In the genomic region with DNA sequence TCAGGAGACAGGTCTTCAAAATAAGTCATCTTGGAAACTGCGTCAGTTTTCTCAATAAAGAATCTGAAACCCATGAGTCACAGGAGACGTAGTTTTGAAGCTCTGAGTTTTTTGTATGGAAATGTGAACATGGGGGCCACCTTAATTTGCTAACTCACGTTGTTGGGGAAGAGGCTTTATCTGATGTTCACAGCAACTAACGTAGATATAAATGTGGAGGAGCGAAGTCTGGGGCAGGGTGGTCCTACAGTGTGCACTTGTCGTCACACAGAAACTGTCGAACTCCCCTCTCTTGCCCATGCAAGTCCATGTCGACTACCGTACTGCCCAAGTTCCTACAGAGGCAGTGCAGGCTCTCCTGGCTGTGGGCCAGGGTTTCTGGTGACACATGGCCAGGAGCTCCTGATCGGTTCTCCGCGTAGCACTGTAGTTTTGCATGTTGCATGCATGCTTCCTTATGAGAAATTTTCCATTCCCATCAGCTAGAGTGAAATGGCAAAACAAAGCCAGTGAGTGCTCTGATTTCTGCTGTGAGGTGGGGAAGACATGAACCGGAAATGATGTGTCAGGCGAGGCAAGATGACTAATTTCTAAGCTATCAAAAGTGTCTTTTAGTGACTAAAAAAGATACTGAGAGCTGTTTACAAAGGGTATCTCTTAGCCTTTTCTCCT, we compare ENCODE assay signal across 8 mouse cellular contexts.
DNase-seq lines count a peak whose midpoint lies in the region; ATAC-seq lines count a peak whose summit lies in the region.

No protein-coding gene starts in this region.

- peak; percentile 24 for DNase-seq in midbrain, embryonic 14.5 days
- DNase-seq in midbrain, embryonic 11.5 days (ENCODE audit: low spot score, missing footprints): no peak
- DNase-seq in adrenal gland, adult (ENCODE audit: inconsistent age in 2 of 2, low spot score in 1 of 2): peak; percentile 84 to 93
- no peak for DNase-seq in embryo, embryonic 9.5 days (ENCODE audit: extremely low spot score)
- no peak for DNase-seq in layer of hippocampus, adult 9-11 months
- no peak for DNase-seq in frontal cortex, postnatal 25 days (ENCODE audit: low spot score in 2 of 2)

- no peak for ATAC-seq in midbrain, embryonic 14.5 days (ENCODE audit: low FRiP score, low TSS enrichment)
- ATAC-seq in midbrain, embryonic 11.5 days (ENCODE audit: low FRiP score): no peak
- 0 out of 2 replicates have a peak, but pooled peaks have one; percentile 50 for ATAC-seq in heart, embryonic 14.5 days (ENCODE audit: insufficient number of reproducible peaks, insufficient read depth, low FRiP score, low read depth)
- 0 out of 2 replicates have a peak, but pooled peaks have one; percentile 44 for ATAC-seq in lung, embryonic 15.5 days (ENCODE audit: borderline replicate concordance, extremely low read depth, low FRiP score, low TSS enrichment)

- no peak overlapping the region for H3K4me3 ChIP-seq in midbrain, embryonic 14.5 days (replicated peaks; ENCODE audit: low read depth, low read length)
- no peak overlapping the region for H3K4me3 ChIP-seq in midbrain, embryonic 11.5 days (ENCODE audit: low read depth, low read length)
- no peak overlapping the region for H3K4me3 ChIP-seq in heart, embryonic 14.5 days (ENCODE audit: control insufficient read depth in 1 of 2, insufficient read depth in 1 of 2, low read depth in 1 of 2, low read length in 2 of 2)
- H3K4me3 ChIP-seq in lung, embryonic 15.5 days: no peak overlapping the region

- no peak overlapping the region for H3K27ac ChIP-seq in midbrain, embryonic 14.5 days (replicated peaks; ENCODE audit: low read depth, low read length)
- H3K27ac ChIP-seq in midbrain, embryonic 11.5 days (ENCODE audit: low read depth, low read length): no peak overlapping the region
- H3K27ac ChIP-seq in heart, embryonic 14.5 days (replicated peaks in 1 of 2; ENCODE audit: control insufficient read depth in 1 of 2, insufficient read depth in 1 of 2, low read depth in 2 of 2, low read length in 2 of 2): no peak overlapping the region
- H3K27ac ChIP-seq in lung, embryonic 15.5 days: no peak overlapping the region; the same call in 1 of the 2 replicates

- no peak overlapping the region for H3K4me2 ChIP-seq in midbrain, embryonic 14.5 days (ENCODE audit: low read length)
- no peak overlapping the region for H3K4me2 ChIP-seq in midbrain, embryonic 11.5 days
- H3K4me2 ChIP-seq in heart, embryonic 14.5 days (ENCODE audit: low read length): 0 out of 2 replicates have a peak overlapping the region, but pooled peaks have one; percentile 6
- no peak overlapping the region for H3K4me2 ChIP-seq in lung, embryonic 15.5 days

- 90% methylated on average over 14 of the region's 14 CpGs for WGBS in midbrain, embryonic 14.5 days
- WGBS in midbrain, embryonic 11.5 days: 92% methylated on average over 14 of the region's 14 CpGs
- 41% methylated on average over 14 of the region's 14 CpGs for WGBS in heart, embryonic 14.5 days
- 53% methylated on average over 14 of the region's 14 CpGs for WGBS in lung, embryonic 15.5 days

- H3K4me1 ChIP-seq in midbrain, embryonic 14.5 days (ENCODE audit: control insufficient read depth, insufficient read depth, low read length): no peaks in the 10 kb centered on the region
- no peaks in the 10 kb centered on the region for H3K4me1 ChIP-seq in midbrain, embryonic 11.5 days (ENCODE audit: control insufficient read depth, insufficient read depth, low read length)
- peaks cover 2 to 7% of the 10 kb centered on the region in 2 experiments; a peak in 1 of 4 replicates for H3K4me1 ChIP-seq in heart, embryonic 14.5 days (ENCODE audit: control insufficient read depth in 2 of 2, insufficient read depth in 2 of 2, low read length in 2 of 2)
- H3K4me1 ChIP-seq in lung, embryonic 15.5 days: peaks cover 17% of the 10 kb centered on the region; the same call in 1 of the 2 replicates

- no peak overlapping the region for H3K9ac ChIP-seq in midbrain, embryonic 14.5 days (replicated peaks; ENCODE audit: low read length)
- no peak overlapping the region for H3K9ac ChIP-seq in midbrain, embryonic 11.5 days (ENCODE audit: low read length)
- H3K9ac ChIP-seq in heart, embryonic 14.5 days (ENCODE audit: low read length): no peak overlapping the region
- H3K9ac ChIP-seq in lung, embryonic 15.5 days: no peak overlapping the region

- H3K36me3 ChIP-seq in midbrain, embryonic 14.5 days (ENCODE audit: control insufficient read depth, insufficient read depth, low read length): 0 out of 2 replicates have a peak, but pooled peaks cover 3% of the 10 kb centered on the region
- no peaks in the 10 kb centered on the region for H3K36me3 ChIP-seq in midbrain, embryonic 11.5 days (ENCODE audit: control insufficient read depth, insufficient read depth, low read length)
- H3K36me3 ChIP-seq in heart, embryonic 14.5 days (ENCODE audit: control insufficient read depth, insufficient read depth, low read length): peaks cover 5% of the 10 kb centered on the region
- no peaks in the 10 kb centered on the region for H3K36me3 ChIP-seq in lung, embryonic 15.5 days

- H3K27me3 ChIP-seq in midbrain, embryonic 14.5 days (ENCODE audit: control insufficient read depth, insufficient read depth, low read length): no peaks in the 10 kb centered on the region
- H3K27me3 ChIP-seq in midbrain, embryonic 11.5 days (ENCODE audit: control insufficient read depth, insufficient read depth, low read length): no peaks in the 10 kb centered on the region
- no peaks in the 10 kb centered on the region for H3K27me3 ChIP-seq in heart, embryonic 14.5 days (ENCODE audit: control insufficient read depth, insufficient read depth, low read length)
- H3K27me3 ChIP-seq in lung, embryonic 15.5 days: no peaks in the 10 kb centered on the region

- no peaks in the 10 kb centered on the region for H3K9me3 ChIP-seq in midbrain, embryonic 14.5 days (ENCODE audit: control insufficient read depth, low read length)
- H3K9me3 ChIP-seq in midbrain, embryonic 11.5 days (ENCODE audit: control insufficient read depth, low read length): no peaks in the 10 kb centered on the region
- no peaks in the 10 kb centered on the region for H3K9me3 ChIP-seq in heart, embryonic 14.5 days (ENCODE audit: control insufficient read depth, low read length)
- H3K9me3 ChIP-seq in lung, embryonic 15.5 days: no peaks in the 10 kb centered on the region

Comparison
In these comparisons a context has a peak if more than half of its experiments do, and no peak if none do; other contexts are left out.
1. DNase-seq: peak in midbrain, embryonic 14.5 days (single experiment) and adrenal gland, adult (2 of 2); none in midbrain, embryonic 11.5 days (single experiment), embryo, embryonic 9.5 days (single experiment), layer of hippocampus, adult 9-11 months (single experiment) and frontal cortex, postnatal 25 days (0 of 2).
2. ATAC-seq: peak in heart, embryonic 14.5 days (single experiment) and lung, embryonic 15.5 days (single experiment); none in midbrain, embryonic 14.5 days (single experiment) and midbrain, embryonic 11.5 days (single experiment).